Mouse (Mus musculus) stomach, embryonic 15.5 days (tissue): ENCODE data around the gene Pacs2. TPM values are rescaled to one million over a fixed set of nuclear protein-coding genes. Genes with fewer than 3 reads are reported as not detected.
A peak's percentile ranks its signal among the peaks of the same experiment; 100 is the strongest.

Source experiments
- ATAC-seq: fragments of 200-750 bp; cut with Nextera tagmentation; 2 replicates; pipeline ENCODE4 v1.8.0; 2017; ENCODE audit warnings: low read depth, moderate number of reproducible peaks, moderate TSS enrichment; ENCODE audit not compliant: insufficient read depth, low FRiP score
- H3K27ac ChIP-seq: fragments of 300-500 bp; sonication (generic); 2 replicates; pipeline ENCODE4 v1.5.1; 2015; ENCODE audit warnings: mild to moderate bottlenecking, inconsistent platforms
- H3K27me3 ChIP-seq: fragments of 300-500 bp; sonication (generic); replicated peaks from 2 replicates; pipeline ENCODE4 v1.6.1; 2015; ENCODE audit warnings: inconsistent platforms
- H3K36me3 ChIP-seq: fragments of 300-500 bp; sonication (generic); 2 replicates; pipeline ENCODE4 v1.6.1; 2015; ENCODE audit warnings: inconsistent platforms
- H3K4me1 ChIP-seq: fragments of 300-500 bp; sonication (generic); 2 replicates; pipeline ENCODE4 v1.6.1; 2015; ENCODE audit warnings: inconsistent platforms
- H3K4me2 ChIP-seq: fragments of 300-500 bp; sonication (generic); 2 replicates; pipeline ENCODE4 v1.6.1; 2015; ENCODE audit warnings: mild to moderate bottlenecking, inconsistent platforms
- H3K4me3 ChIP-seq: fragments of 300-500 bp; sonication (generic); replicated peaks from 2 replicates; pipeline ENCODE4 v1.5.1; 2015; ENCODE audit warnings: inconsistent platforms
- H3K9ac ChIP-seq: fragments of 300-500 bp; sonication (generic); 2 replicates; pipeline ENCODE4 v1.6.1; 2015; ENCODE audit warnings: inconsistent platforms
- H3K9me3 ChIP-seq: fragments of 300-500 bp; sonication (generic); 2 replicates; pipeline ENCODE4 v1.6.1; 2016; ENCODE audit warnings: inconsistent platforms
- WGBS: fragments of 180-500 bp; shearing (Covaris S2); methylation state at CpG from one replicate; pipeline ENCODE4 v1.1.7; 2015; 5-methylcytosine and 5-hydroxymethylcytosine counted together
- polyA plus RNA-seq: library from polyadenylated mRNA; unstranded; fragments of >200 nt; fragmentation: Nextera tagmentation; extraction: Ambion mirVana; gene quantifications from 2 replicates; pipeline ENCODE4 v1.2.1, GENCODE M21; 2015

The Pacs2 gene
- polyA plus RNA-seq, 1 experiment from 2014 or later, result 12.1 TPM

- ATAC-seq, result no peak
- Histone ChIP-seq H3K27me3 (no peaks in the 10 kb centered on the region), H3K27ac (no peak overlapping the region), H3K4me2 (no peak overlapping the region), H3K36me3 (peaks cover 37% of the 10 kb centered on the region), H3K9me3 (no peaks in the 10 kb centered on the region), H3K4me1 (0 out of 2 replicates have a peak, but pooled peaks cover 7% of the 10 kb centered on the region), H3K9ac (no peak overlapping the region), H3K4me3 (no peak overlapping the region)
- WGBS, result 76% methylated on average over 2 of the region's 2 CpGs
Observed at GRCm38 (mm10) chr12:112991444-112991843, 22.9 kb upstream of the Pacs2 start.

- no peaks in the 10 kb centered on the region for H3K9me3 ChIP-seq
- 62% methylated on average over 4 of the region's 4 CpGs for WGBS
- no peak for ATAC-seq
- peaks cover 20% of the 10 kb centered on the region for H3K36me3 ChIP-seq
- no peak overlapping the region for H3K27ac ChIP-seq
- H3K27me3 ChIP-seq, result no peaks in the 10 kb centered on the region
- no peak overlapping the region for H3K4me2 ChIP-seq
- peaks cover 18% of the 10 kb centered on the region for H3K4me1 ChIP-seq
- H3K9ac ChIP-seq, result no peak overlapping the region
- H3K4me3 ChIP-seq, result no peak overlapping the region
Observed at GRCm38 (mm10) chr12:112994153-112994552, 20.2 kb upstream of the Pacs2 start.

GRCm38 (mm10) chr12:112999569-113000293 is 14.6 kb upstream of the Pacs2 start:
- under 1% methylated on average over 56 of the region's 56 CpGs for WGBS
- H3K9ac ChIP-seq, result peak overlapping the region; percentile 78
- no peak for ATAC-seq

GRCm38 (mm10) chr12:113000294-113001132 is 13.8 kb upstream of the Pacs2 start, which contains the start of gene Brf1:
Gene Brf1, minus strand, starts transcription at chr12:113000704.
- peak within 1 kb of the TSS; percentile 81 for H3K4me3 ChIP-seq
- H3K27ac ChIP-seq, result peak within 1 kb of the TSS; percentile 97
- peaks cover 7% of the 10 kb centered on the region; the same call in 1 of the 2 replicates for H3K36me3 ChIP-seq
- no peaks in the 10 kb centered on the region for H3K9me3 ChIP-seq
- WGBS, result under 1% methylated on average over 85 of the region's 96 CpGs
- peak within 1 kb of the TSS; percentile 69 for H3K4me2 ChIP-seq
- no peaks in the 10 kb centered on the region for H3K27me3 ChIP-seq
- peak within 1 kb of the TSS; percentile 78 for H3K9ac ChIP-seq
- H3K4me1 ChIP-seq, result peaks cover 19% of the 10 kb centered on the region
- peak; percentile 96 for ATAC-seq

More at GRCm38 (mm10) chr12:112999569-113000293, 14.6 kb upstream of the Pacs2 start:
- Histone ChIP-seq H3K9me3 (no peaks in the 10 kb centered on the region), H3K4me2 (peak overlapping the region; percentile 69), H3K36me3 (peaks cover 9% of the 10 kb centered on the region; the same call in 1 of the 2 replicates), H3K27me3 (no peaks in the 10 kb centered on the region), H3K4me3 (peak overlapping the region; percentile 81), H3K27ac (peak overlapping the region; percentile 97), H3K4me1 (peaks cover 21% of the 10 kb centered on the region)

GRCm38 (mm10) chr12:113001133-113001474 is 13.2 kb upstream of the Pacs2 start:
- Histone ChIP-seq H3K9ac (peak overlapping the region; percentile 27; the same call in 1 of the 2 replicates), H3K27ac (peak overlapping the region; percentile 90), H3K4me1 (peaks cover 19% of the 10 kb centered on the region), H3K36me3 (0 out of 2 replicates have a peak, but pooled peaks cover 3% of the 10 kb centered on the region), H3K4me3 (peak overlapping the region; percentile 81), H3K27me3 (no peaks in the 10 kb centered on the region), H3K4me2 (peak overlapping the region; percentile 69), H3K9me3 (no peaks in the 10 kb centered on the region)
- WGBS, result 3% methylated on average over 5 of the region's 5 CpGs
- ATAC-seq, result no peak; the same call in 1 of the 2 replicates

GRCm38 (mm10) chr12:113002667-113003066 is 11.6 kb upstream of the Pacs2 start:
- no peak overlapping the region for H3K9ac ChIP-seq
- no peak for ATAC-seq
- H3K27me3 ChIP-seq, result no peaks in the 10 kb centered on the region
- H3K4me2 ChIP-seq, result no peak overlapping the region
- H3K9me3 ChIP-seq, result no peaks in the 10 kb centered on the region
- no peaks in the 10 kb centered on the region for H3K36me3 ChIP-seq
- 48% methylated on average over 2 of the region's 2 CpGs for WGBS
- H3K4me1 ChIP-seq, result peaks cover 19% of the 10 kb centered on the region
- no peak overlapping the region for H3K4me3 ChIP-seq
- no peak overlapping the region for H3K27ac ChIP-seq

GRCm38 (mm10) chr12:113004011-113004410 is 10.3 kb upstream of the Pacs2 start:
- no peak overlapping the region for H3K9ac ChIP-seq
- WGBS, result 77% methylated on average over 8 of the region's 8 CpGs
- no peak overlapping the region for H3K27ac ChIP-seq
- H3K9me3 ChIP-seq, result no peaks in the 10 kb centered on the region
- H3K4me3 ChIP-seq, result no peak overlapping the region
- H3K27me3 ChIP-seq, result no peaks in the 10 kb centered on the region
- peaks cover 9% of the 10 kb centered on the region for H3K4me1 ChIP-seq
- H3K4me2 ChIP-seq, result no peak overlapping the region
- no peak for ATAC-seq
- no peaks in the 10 kb centered on the region for H3K36me3 ChIP-seq

GRCm38 (mm10) chr12:113004993-113005392 is 9.3 kb upstream of the Pacs2 start:
- no peak overlapping the region for H3K4me2 ChIP-seq
- no peaks in the 10 kb centered on the region for H3K36me3 ChIP-seq
- peaks cover 6% of the 10 kb centered on the region; the same call in 1 of the 2 replicates for H3K4me1 ChIP-seq
- WGBS, result 36% methylated on average over 4 of the region's 4 CpGs
- H3K4me3 ChIP-seq, result no peak overlapping the region
- H3K9me3 ChIP-seq, result no peaks in the 10 kb centered on the region
- no peak overlapping the region for H3K9ac ChIP-seq
- no peaks in the 10 kb centered on the region for H3K27me3 ChIP-seq
- ATAC-seq, result no peak
- no peak overlapping the region for H3K27ac ChIP-seq

- Histone ChIP-seq H3K9ac (no peak overlapping the region), H3K27me3 (no peaks in the 10 kb centered on the region), H3K9me3 (no peaks in the 10 kb centered on the region), H3K4me3 (no peak overlapping the region), H3K4me2 (no peak overlapping the region), H3K36me3 (no peaks in the 10 kb centered on the region), H3K27ac (peak overlapping the region; percentile 35; the same call in 1 of the 2 replicates), H3K4me1 (peaks cover 24% of the 10 kb centered on the region)
- WGBS, result 80% methylated on average over 6 of the region's 6 CpGs
- no peak for ATAC-seq
Observed at GRCm38 (mm10) chr12:113011702-113012360, 2.5 kb upstream of the Pacs2 start.

- Histone ChIP-seq H3K4me1 (peaks cover 26% of the 10 kb centered on the region), H3K9ac (no peak overlapping the region), H3K27me3 (no peaks in the 10 kb centered on the region), H3K27ac (peak overlapping the region; percentile 95; the same call in 1 of the 2 replicates), H3K36me3 (no peaks in the 10 kb centered on the region), H3K4me2 (no peak overlapping the region), H3K9me3 (no peaks in the 10 kb centered on the region), H3K4me3 (no peak overlapping the region)
- WGBS, result 77% methylated on average over 5 of the region's 5 CpGs
- ATAC-seq, result no peak
Observed at GRCm38 (mm10) chr12:113012443-113012842, 1.9 kb upstream of the Pacs2 start.

- peak overlapping the region; percentile 87 for H3K4me2 ChIP-seq
- no peak for ATAC-seq
- H3K27me3 ChIP-seq, result no peaks in the 10 kb centered on the region
- peak overlapping the region; percentile 95 for H3K27ac ChIP-seq
- no peaks in the 10 kb centered on the region for H3K36me3 ChIP-seq
- peaks cover 31% of the 10 kb centered on the region for H3K4me1 ChIP-seq
- no peaks in the 10 kb centered on the region for H3K9me3 ChIP-seq
- H3K4me3 ChIP-seq, result no peak overlapping the region
- 48% methylated on average over 3 of the region's 3 CpGs for WGBS
- no peak overlapping the region for H3K9ac ChIP-seq
Observed at GRCm38 (mm10) chr12:113013021-113013491, 1.3 kb upstream of the Pacs2 start.
